Mouse (Mus musculus): ENCODE results near the gene Elane.

The Elane gene

GRCm38 (mm10) chr10:79886054-79886453 lies at the start of gene Elane:
Elane (plus strand) TSS chr10:79886247.
- DNase-seq, result no peak

- no peak for DNase-seq
Observed at GRCm38 (mm10) chr10:79836918-79837317, 49.1 kb upstream of the Elane start.

GRCm38 (mm10) chr10:79838151-79838550 lies 47.9 kb upstream of the Elane start:
- DNase-seq, result no peak

GRCm38 (mm10) chr10:79840091-79840490 lies 46.0 kb upstream of the Elane start:
- DNase-seq, result no peak

GRCm38 (mm10) chr10:79840644-79841551 lies 45.1 kb upstream of the Elane start:
- DNase-seq, result peak; percentile 73

DNA sequence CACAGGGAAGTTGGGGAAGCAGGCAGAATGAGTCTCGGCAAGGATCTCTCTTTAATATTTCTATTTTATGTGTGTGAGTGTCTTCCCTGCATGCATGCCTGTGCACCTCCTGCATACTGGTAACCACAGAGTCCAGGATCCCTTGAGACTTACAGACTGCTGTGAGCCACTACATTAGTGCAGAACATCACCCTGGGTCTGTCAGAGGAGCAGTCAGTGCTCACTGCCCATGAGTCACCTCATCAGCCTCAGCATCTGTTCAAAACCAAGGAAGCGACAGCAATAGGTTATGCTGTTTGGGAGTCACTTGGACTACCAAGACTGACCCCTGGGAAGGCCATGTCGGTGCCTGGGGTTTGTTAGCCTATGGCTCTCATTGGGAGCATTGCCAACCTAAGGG lies 43.7 kb upstream of the Elane start:
- DNase-seq, result no peak

DNA sequence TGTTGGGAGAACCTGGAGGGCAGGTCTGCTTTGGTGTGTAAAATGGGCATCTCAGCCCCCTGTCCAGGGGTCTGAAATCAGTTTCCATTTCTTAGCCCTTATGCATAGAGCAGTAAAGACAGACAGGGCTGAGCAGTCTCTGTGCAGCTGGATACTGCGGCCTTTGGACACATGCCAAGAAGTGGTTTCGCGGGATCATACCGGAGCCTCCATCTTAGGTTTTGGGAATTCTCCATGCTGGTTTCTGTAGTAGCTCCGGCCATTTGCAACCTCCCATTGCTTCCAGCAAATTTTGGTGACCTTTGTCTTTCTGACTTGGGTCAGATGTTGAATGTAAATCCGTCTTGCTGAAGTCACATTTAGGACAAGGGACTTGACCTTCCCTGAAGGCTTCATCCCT lies 42.6 kb upstream of the Elane start:
- no peak for DNase-seq

DNA sequence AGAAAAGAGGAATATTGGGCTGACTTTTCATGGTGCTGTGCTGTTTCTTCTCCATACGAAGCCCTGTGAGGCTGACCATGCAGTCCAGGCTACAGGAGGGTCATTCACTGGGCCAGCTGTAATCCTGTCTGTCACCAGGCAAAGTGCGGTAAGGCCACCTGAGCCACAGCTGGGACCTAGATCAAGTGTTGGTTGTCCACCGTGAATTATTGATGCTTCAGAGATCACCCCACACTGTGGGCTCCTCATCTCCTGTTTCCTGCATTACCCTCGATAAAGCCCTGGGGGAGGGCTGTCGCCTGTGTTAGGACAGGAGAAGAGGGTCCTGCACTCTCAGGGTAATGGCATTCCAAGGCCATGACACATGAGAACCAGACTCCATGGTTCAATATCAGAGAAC lies 39.5 kb upstream of the Elane start:
- no peak for DNase-seq

DNA sequence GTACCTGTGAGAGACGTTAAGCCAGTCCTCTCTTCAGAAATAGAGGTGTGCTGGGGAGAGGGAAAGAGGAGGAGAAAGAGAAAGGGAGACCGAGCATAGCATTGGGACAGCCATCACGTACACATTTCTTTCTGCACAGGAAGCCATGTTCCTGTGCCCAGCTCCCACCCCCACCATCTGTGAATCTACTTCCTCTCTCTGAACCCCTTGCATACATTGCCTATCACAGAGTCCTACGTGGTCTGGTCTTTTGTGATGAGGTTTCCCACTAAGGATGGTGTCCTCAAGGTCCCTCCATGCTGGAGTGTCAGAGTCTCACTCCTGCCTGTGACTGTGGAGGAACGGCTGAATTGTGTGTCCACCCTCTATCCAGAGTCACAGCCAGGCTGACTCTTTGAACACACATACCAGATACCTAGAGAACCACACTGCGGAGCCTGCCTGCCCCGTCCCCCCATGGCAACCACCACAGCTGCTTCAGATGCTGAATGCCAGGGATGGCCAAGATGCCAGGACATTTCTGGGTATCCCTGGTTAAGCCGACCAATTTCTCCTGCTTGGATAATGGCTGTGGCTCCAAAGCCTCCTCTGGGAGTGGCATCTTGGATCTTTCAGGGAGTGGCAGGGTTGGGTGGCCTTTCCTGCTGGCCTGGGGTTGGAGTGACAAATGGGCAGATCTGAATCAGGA lies 36.0 kb upstream of the Elane start:
- no peak for DNase-seq

GRCm38 (mm10) chr10:79851653-79852052 lies 34.4 kb upstream of the Elane start:
- no peak for DNase-seq

GRCm38 (mm10) chr10:79852107-79852789 lies 33.8 kb upstream of the Elane start:
- peak; percentile 47 for DNase-seq

DNA sequence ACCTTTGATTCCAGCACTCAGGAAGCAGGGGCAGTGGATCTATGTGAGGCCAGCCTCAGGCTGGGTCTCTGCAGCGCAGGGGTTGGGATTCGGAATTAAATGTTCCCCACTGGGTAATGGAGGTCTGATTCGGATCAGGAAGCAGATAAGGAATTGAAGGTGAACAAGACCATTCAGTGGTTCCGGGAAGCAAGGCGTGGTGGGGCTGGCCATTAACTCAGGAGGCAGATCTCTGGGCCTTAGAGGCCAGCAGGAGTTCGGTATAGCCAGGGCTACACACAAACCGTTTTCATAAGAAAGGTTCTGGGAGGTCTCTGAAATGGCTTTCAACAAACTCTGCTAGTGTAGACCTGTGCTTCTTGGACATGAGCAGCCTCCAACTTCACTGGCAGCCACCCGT lies 33.2 kb upstream of the Elane start:
- DNase-seq, result no peak

DNA sequence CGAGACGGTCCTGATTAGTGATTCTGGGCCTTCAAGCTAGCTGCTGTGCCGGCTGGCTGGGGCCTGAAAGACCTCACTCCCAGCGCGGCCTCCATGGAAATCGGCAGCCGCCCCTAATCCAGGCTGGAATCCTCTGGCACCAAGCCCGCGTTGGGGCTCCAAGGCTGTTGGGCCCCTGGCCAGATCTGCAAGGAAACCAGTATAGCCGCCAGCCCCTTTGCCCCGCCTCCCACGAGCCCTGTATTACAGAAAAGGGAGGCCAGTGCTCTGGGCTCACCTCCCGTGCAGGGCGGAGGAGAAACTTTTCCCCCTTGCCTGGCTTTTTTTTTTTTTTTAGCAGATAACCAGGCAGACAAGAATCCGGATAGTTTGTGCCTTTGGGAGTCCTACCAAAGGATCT lies 32.7 kb upstream of the Elane start:
- DNase-seq, result peak; percentile 88

GRCm38 (mm10) chr10:79853860-79854795 lies 31.9 kb upstream of the Elane start, which contains the start of gene Ptbp1:
Ptbp1 (plus strand) TSS chr10:79854427.
- peak; percentile 100 for DNase-seq

GRCm38 (mm10) chr10:79854801-79855541 lies 31.1 kb upstream of the Elane start:
- peak; percentile 79 for DNase-seq

DNA sequence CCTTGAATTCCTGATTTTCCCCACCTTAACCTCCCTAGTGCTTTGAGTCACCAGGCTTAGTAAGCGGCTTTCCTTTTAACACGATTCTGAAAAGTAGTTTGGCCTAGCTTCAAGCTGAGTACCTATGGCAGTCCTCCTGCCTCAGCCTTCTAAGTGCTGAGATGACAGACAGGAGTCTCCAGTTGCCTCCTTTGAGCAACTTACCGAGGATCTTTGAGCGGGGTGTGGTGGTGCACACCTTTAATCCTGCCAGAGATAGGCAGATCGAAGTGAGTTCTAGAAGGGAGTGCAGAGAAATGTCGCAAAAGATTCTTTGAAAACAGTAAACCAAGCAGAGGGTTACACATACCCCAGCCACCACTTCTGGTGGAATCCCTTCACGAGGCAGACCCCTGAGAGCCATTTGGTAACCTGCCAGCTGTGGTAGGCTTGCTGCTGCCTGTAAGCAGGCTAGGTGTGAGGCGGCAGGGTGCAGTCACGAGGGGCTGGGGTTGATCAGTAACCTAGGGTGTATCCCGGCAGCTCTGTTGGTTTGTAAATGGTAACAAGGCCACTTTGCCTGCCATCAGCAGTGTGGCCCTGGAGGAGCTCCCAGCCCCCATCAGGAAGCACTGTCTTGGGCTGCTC lies 30.4 kb upstream of the Elane start:
- DNase-seq, result peak; percentile 78

DNA sequence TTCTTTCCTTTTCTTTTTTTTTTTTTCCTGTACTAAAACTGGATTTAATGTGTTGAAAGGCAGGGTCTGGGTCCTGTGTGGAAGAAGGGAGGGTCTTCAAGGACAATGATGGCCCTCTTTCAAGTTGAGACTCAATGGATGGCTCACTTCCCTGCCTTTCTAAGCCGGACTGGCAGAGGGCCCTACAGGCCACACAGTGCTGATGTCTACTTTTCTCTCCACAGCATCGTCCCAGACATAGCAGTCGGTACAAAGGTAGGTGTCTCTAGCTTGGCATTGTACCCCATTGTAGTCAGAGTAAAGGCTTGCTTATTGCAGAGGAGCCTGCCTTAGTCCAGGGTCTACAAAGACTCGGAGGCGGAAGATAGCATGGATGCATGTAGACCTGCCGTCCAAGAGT lies 29.8 kb upstream of the Elane start:
- no peak for DNase-seq

- DNase-seq, result no peak
Observed at GRCm38 (mm10) chr10:79856704-79857451, 29.2 kb upstream of the Elane start.

DNA sequence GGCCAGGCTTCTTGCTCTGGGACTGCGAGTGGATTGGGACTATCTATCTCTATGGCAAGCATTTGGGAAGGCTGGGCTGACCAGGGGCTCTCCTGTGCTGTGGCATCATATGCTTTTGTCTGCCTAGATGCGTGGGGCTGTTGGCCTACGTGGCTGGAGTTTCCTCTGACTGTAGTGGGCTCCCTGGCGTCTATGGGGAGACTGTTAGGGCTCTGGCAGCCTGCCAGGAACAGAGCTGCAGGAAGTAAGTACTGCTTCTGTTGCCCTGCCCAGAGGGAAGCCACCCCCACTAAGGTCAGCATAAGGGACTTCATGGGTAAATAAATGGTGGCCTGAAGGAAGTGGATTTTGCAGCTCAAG lies 28.6 kb upstream of the Elane start:
- peak; percentile 68 for DNase-seq

DNA sequence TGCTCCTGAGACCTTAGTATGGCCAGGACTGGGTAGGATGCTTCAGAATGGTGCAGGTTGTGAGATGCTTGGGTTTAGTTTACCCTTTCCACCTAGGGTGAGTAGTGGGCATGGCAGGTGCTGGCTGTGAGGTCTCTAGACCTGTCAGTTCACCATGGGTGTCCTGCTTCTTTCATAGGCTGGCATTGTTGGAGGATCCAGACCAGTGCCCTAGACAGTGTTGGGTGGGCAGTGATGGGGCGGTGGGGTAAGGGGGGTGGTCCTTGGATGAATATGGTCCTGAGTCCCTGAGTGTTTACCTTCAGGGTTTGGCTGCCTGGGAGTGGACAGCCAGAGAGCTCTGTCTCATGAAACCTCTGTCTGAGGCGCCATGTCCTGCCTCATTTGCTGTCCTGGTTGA lies 28.2 kb upstream of the Elane start:
- DNase-seq, result no peak

Data from cerebellum, adult 11-12 months (tissue).